Mouse (Mus musculus): ENCODE measurements around the gene Clip3.
A peak's percentile ranks its signal among the peaks of the same experiment; 100 is the strongest.

Clip3 gene

GRCm38 (mm10) chr7:30328379-30328778 lies 36.9 kb downstream of the Clip3 start:
- no peak for DNase-seq

- DNase-seq: peak; percentile 94
These were observed 40.4 kb downstream of the Clip3 start for GRCm38 (mm10) chr7:30331887-30332286.

GRCm38 (mm10) chr7:30332622-30333259 lies 41.2 kb downstream of the Clip3 start:
- DNase-seq: no peak

- DNase-seq: no peak
These were observed 41.9 kb downstream of the Clip3 start for GRCm38 (mm10) chr7:30333436-30333835.

GRCm38 (mm10) chr7:30334563-30334962 lies 43.0 kb downstream of the Clip3 start:
- no peak for DNase-seq

- no peak for DNase-seq
These were observed 44.2 kb downstream of the Clip3 start for GRCm38 (mm10) chr7:30335688-30336087.

- DNase-seq: peak; percentile 90
These were observed 44.9 kb downstream of the Clip3 start for GRCm38 (mm10) chr7:30336384-30336783.

GRCm38 (mm10) chr7:30339432-30340109 lies 48.0 kb downstream of the Clip3 start:
- no peak for DNase-seq

GRCm38 (mm10) chr7:30346635-30347379 lies 55.3 kb downstream of the Clip3 start:
- peak; percentile 87 for DNase-seq

GRCm38 (mm10) chr7:30347828-30348227 lies 56.3 kb downstream of the Clip3 start:
- DNase-seq: peak; percentile 86

GRCm38 (mm10) chr7:30353279-30353822 lies 61.8 kb downstream of the Clip3 start:
- peak; percentile 68 for DNase-seq

GRCm38 (mm10) chr7:30354059-30354458 lies 62.5 kb downstream of the Clip3 start:
- no peak for DNase-seq
